Mouse (Mus musculus) stomach, postnatal 0 days (tissue): Measurements from ENCODE around the gene Pa2g4. TPM values are rescaled to one million over a fixed set of nuclear protein-coding genes. Genes with fewer than 3 reads are reported as not detected.

ENCODE experiments used
- ATAC-seq: fragments of 200-750 bp; cut with Nextera tagmentation; 2 replicates; pipeline ENCODE4 v1.8.0; 2017; ENCODE audit not compliant: low FRiP score, low TSS enrichment
- DNase-seq: peaks from one replicate; pipeline ENCODE4 v3.0.0-alpha.2; 2016; ENCODE audit warnings: low spot score
- H3K27ac ChIP-seq: fragments of 300-500 bp; sonication (generic); replicated peaks from 2 replicates; pipeline ENCODE4 v1.5.1; 2014; ENCODE audit warnings: mild to moderate bottlenecking, control low read depth
- H3K27me3 ChIP-seq: fragments of 300-500 bp; sonication (generic); 2 replicates; pipeline ENCODE4 v1.6.1; 2014; ENCODE audit warnings: low read length; ENCODE audit not compliant: control insufficient read depth, insufficient read depth
- H3K36me3 ChIP-seq: fragments of 300-500 bp; sonication (generic); 2 replicates; pipeline ENCODE4 v1.6.1; 2014; ENCODE audit warnings: low read length, mixed read lengths; ENCODE audit not compliant: control insufficient read depth, insufficient read depth
- H3K4me1 ChIP-seq: fragments of 300-500 bp; sonication (generic); replicated peaks from 2 replicates; pipeline ENCODE4 v1.6.1; 2014; ENCODE audit warnings: antibody characterized with exemption; ENCODE audit not compliant: control insufficient read depth, insufficient read depth
- H3K4me2 ChIP-seq: fragments of 300-500 bp; sonication (generic); replicated peaks from 2 replicates; pipeline ENCODE4 v1.6.1; 2014; ENCODE audit warnings: low read depth, mild to moderate bottlenecking, control low read depth, moderate library complexity
- H3K4me3 ChIP-seq: fragments of 300-500 bp; sonication (generic); 2 replicates; pipeline ENCODE4 v1.5.1; 2014; ENCODE audit warnings: low read depth, low read length, control low read depth
- H3K9ac ChIP-seq: fragments of 300-500 bp; sonication (generic); 2 replicates; pipeline ENCODE4 v1.6.1; 2014; ENCODE audit warnings: mild to moderate bottlenecking, low read length, control low read depth, mixed read lengths
- H3K9me3 ChIP-seq: fragments of 300-500 bp; sonication (generic); 2 replicates; pipeline ENCODE4 v1.6.1; 2016; ENCODE audit warnings: low read length; ENCODE audit not compliant: control insufficient read depth
- CTCF ChIP-seq: IDR thresholded peaks from 2 replicates; pipeline ENCODE4 v1.5.1; 2016; ENCODE audit warnings: antibody characterized with exemption, low read depth, mild to moderate bottlenecking, moderate library complexity
- EP300 ChIP-seq: optimal IDR thresholded peaks from 2 replicates; pipeline ENCODE3; 2016; ENCODE audit warnings: antibody characterized with exemption
- WGBS: fragments of 180-500 bp; shearing (Covaris S2); extraction: QIAGEN DNeasy Blood & Tissue Kit; methylation state at CpG from one replicate; pipeline ENCODE4 v1.1.7; 2014; 5-methylcytosine and 5-hydroxymethylcytosine counted together
- polyA plus RNA-seq: library from polyadenylated mRNA; unstranded; fragments of >200 nt; fragmentation: Nextera tagmentation; extraction: Ambion mirVana; gene quantifications from 2 replicates; pipeline ENCODE4 v1.2.1, GENCODE M21; 2015

The Pa2g4 gene
- polyA plus RNA-seq, 1 experiment from 2014 or later, result 135 TPM

DNA sequence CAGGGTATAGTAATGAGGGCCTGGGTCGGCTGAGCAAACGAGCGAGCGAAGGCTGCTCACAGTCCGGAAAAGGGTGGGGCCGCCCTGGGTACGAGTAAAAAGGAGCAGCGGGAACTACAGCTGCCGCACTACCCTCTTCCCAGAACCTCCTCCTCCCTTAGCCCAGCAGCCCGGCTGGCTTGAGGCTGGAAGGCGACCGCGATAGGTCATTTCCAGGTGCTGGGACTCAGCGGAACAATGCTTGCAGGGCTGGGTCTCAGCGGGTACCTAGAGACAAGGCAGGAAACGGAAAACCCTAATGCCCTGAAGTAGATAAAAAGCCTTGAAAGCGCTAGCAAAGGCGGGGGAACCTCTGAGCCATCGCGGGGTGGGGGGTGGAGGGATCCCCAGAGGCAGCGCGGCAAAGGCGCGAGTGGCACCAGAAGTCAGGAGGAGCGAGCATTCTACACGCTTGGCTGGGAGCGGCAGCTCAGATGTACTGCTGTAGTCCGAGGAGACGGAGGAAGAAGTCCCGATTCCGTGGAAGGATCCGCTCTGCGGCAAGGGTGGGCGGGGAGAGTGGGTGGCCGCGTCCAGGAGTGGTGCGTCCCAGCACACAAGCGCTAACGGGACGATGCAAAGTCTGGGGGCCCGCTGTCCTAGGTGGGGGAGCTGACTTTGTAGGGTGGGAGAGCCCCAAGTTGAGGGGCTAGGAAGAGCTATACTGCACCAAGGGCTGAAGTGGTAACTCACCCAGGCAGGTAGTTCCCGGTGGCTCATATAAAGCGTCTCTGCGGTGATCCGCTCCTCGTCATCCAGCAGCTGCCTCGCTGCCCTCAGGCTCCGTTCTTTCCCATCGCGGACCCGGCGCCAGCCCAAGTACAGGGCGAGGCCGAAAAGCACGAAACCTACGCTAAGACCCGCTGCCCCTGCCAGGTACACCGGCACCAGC lies 40.8 kb downstream of the Pa2g4 start:
- Histone ChIP-seq H3K27me3 (no peaks in the 10 kb centered on the region), H3K4me3 (peak overlapping the region; percentile 90), H3K27ac (peak overlapping the region; percentile 92), H3K4me1 (peaks cover 3% of the 10 kb centered on the region), H3K9me3 (no peaks in the 10 kb centered on the region), H3K9ac (peak overlapping the region; percentile 81), H3K4me2 (peak overlapping the region; percentile 95), H3K36me3 (peaks cover 8% of the 10 kb centered on the region; the same call in 1 of the 2 replicates)
- peak; percentile 33 for ATAC-seq
- DNase-seq, result peak; percentile 69
- under 1% methylated on average over 57 of the region's 58 CpGs for WGBS
- TF ChIP-seq CTCF (no peak), EP300 (no peak)

DNA sequence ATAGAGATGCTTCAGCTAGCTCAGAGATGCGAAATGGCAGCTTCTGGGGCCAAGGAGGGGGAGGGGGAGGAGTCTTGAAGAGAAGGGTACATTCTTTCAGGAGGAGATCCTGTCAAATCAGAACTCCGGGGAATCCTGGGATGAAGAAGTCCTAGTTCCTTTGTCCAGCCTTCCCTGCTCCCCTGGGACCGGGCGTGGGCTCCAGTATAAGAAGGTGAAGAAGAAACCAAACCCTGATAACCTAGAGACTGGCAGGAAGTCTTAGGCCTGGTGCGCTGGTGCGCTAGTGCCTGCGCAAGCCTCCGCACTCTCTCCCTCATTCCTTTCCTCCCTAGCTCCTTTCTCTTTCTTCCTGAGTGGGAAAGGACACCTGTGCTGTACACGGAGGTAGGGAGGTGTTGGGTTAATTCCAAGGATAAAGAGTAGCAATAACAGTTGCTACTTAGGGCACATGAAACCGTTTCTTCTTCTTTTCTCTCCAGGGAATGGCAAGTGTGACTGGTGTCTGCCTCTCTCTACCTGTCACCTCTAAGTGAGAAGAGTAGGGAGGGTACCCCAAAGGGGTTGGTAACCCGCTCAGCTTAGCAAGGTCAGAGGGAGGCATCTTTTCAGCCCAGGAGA lies 41.6 kb downstream of the Pa2g4 start:
- WGBS, result 31% methylated on average over 11 of the region's 11 CpGs
- no peak for DNase-seq
- TF ChIP-seq CTCF (no peak), EP300 (no peak)
- Histone ChIP-seq H3K4me1 (peaks cover 3% of the 10 kb centered on the region), H3K4me3 (peak overlapping the region; percentile 90), H3K4me2 (peak overlapping the region; percentile 95), H3K9me3 (no peaks in the 10 kb centered on the region), H3K9ac (peak overlapping the region; percentile 81), H3K36me3 (peaks cover 8% of the 10 kb centered on the region), H3K27me3 (no peaks in the 10 kb centered on the region), H3K27ac (no peak overlapping the region; the same call in 1 of the 2 replicates)
- ATAC-seq, result no peak

DNA sequence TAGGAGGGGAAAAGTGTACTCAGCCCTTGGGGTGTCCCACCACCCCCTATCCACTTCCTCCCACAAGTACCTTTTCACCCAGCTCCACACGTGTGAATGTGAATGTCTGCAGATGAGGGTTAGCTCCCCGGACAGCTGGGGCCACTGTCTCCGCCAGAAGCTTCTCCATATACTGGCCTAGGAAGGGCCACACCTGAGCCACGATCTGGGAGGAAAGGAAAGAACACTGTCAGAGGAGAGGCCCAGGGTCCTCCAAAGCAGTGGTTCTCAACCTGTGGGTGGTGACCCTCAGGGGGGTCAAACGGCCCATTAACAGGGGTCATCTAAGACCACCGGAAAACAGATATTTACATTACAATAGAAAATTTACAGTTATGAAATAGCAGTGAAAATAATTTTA lies 43.4 kb downstream of the Pa2g4 start:
- DNase-seq, result no peak
- ATAC-seq, result no peak
- peaks cover 3% of the 10 kb centered on the region for H3K4me1 ChIP-seq
- peaks cover 12% of the 10 kb centered on the region for H3K36me3 ChIP-seq
- no peaks in the 10 kb centered on the region for H3K27me3 ChIP-seq
- no peak overlapping the region for H3K4me2 ChIP-seq
- TF ChIP-seq EP300 (no peak), CTCF (no peak)
- WGBS, result 79% methylated on average over 6 of the region's 6 CpGs
- no peak overlapping the region for H3K27ac ChIP-seq
- H3K9me3 ChIP-seq, result no peaks in the 10 kb centered on the region
- no peak overlapping the region for H3K9ac ChIP-seq
- no peak overlapping the region for H3K4me3 ChIP-seq

- ATAC-seq, result no peak
- no peak overlapping the region for H3K27ac ChIP-seq
- TF ChIP-seq CTCF (no peak), EP300 (no peak)
- no peak overlapping the region for H3K9ac ChIP-seq
- H3K36me3 ChIP-seq, result peaks cover 14% of the 10 kb centered on the region
- H3K27me3 ChIP-seq, result no peaks in the 10 kb centered on the region
- DNase-seq, result no peak
- WGBS, result 90% methylated on average over 16 of the region's 16 CpGs
- no peaks in the 10 kb centered on the region for H3K9me3 ChIP-seq
- no peak overlapping the region for H3K4me2 ChIP-seq
- no peak overlapping the region for H3K4me3 ChIP-seq
- H3K4me1 ChIP-seq, result peaks cover 3% of the 10 kb centered on the region
Measured at GRCm38 (mm10) chr10:128520591-128520990, 45.2 kb downstream of the Pa2g4 start.

DNA sequence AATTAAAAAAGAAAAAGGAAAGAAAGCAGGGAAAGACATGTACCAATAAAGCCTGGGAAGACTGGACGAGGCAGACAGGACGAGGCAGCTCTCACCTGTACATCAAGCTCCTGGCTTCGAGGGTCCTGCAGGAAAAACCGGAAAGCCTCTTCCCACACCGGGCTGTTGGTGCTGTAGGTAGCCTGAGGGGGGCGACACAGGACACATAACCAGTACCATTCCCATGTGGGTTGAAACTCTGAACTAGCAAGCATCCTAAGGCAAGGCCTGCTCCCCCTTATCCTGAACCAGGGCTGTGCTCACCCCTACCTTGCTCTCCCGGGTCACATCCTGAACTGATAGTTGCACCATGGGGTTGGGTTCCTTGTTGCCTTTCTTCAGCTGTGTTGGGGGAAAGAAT lies 47.0 kb downstream of the Pa2g4 start:
- H3K4me2 ChIP-seq, result no peak overlapping the region
- H3K4me1 ChIP-seq, result no peaks in the 10 kb centered on the region
- no peak overlapping the region for H3K9ac ChIP-seq
- WGBS, result 78% methylated on average over 7 of the region's 7 CpGs
- H3K36me3 ChIP-seq, result peaks cover 17% of the 10 kb centered on the region
- H3K27ac ChIP-seq, result no peak overlapping the region
- no peak overlapping the region for H3K4me3 ChIP-seq
- TF ChIP-seq CTCF (peak; percentile 76), EP300 (no peak)
- H3K27me3 ChIP-seq, result no peaks in the 10 kb centered on the region
- ATAC-seq (0 out of 2 replicates have a peak, but pooled peaks have one; percentile 12), DNase-seq (peak; percentile 65)
- H3K9me3 ChIP-seq, result no peaks in the 10 kb centered on the region
